Mouse (Mus musculus): ENCODE measurements around the gene Coa3. TPM values are rescaled to one million over a fixed set of nuclear protein-coding genes. Genes with fewer than 3 reads are reported as not detected.
A peak's percentile ranks its signal among the peaks of the same experiment; 100 is the strongest.

Gene Coa3
- polyA plus RNA-seq, 1 experiment from 2014 or later, result 193 TPM

- Histone ChIP-seq H3K9me3 (replicated peaks; ENCODE audit: control insufficient read depth, low read length) (no peaks in the 10 kb centered on the region), H3K4me2 (ENCODE audit: low read depth, low read length) (peak overlapping the region; percentile 7), H3K27ac (replicated peaks; ENCODE audit: low read depth, low read length) (no peak overlapping the region), H3K4me3 (ENCODE audit: low read depth, low read length) (0 out of 2 replicates have a peak overlapping the region, but pooled peaks have one; percentile 67), H3K27me3 (ENCODE audit: control insufficient read depth, insufficient read depth, low read length) (no peaks in the 10 kb centered on the region), H3K4me1 (ENCODE audit: control insufficient read depth, insufficient read depth, low read length) (peaks cover 4% of the 10 kb centered on the region; the same call in 1 of the 2 replicates), H3K36me3 (replicated peaks; ENCODE audit: control insufficient read depth, insufficient read depth, low read depth, low read length) (no peaks in the 10 kb centered on the region), H3K9ac (replicated peaks; ENCODE audit: low read length) (no peak overlapping the region)
- WGBS, result 61% methylated on average over 14 of the region's 14 CpGs
- no peak for DNase-seq (ENCODE audit: low spot score)
- 0 out of 2 replicates have a peak, but pooled peaks have one; percentile 10 for ATAC-seq (replicated peaks; ENCODE audit: insufficient number of reproducible peaks, low FRiP score, low TSS enrichment, low read depth)
These were observed 267 bp upstream of the Coa3 start for GRCm38 (mm10) chr11:101279193-101279569.

DNA sequence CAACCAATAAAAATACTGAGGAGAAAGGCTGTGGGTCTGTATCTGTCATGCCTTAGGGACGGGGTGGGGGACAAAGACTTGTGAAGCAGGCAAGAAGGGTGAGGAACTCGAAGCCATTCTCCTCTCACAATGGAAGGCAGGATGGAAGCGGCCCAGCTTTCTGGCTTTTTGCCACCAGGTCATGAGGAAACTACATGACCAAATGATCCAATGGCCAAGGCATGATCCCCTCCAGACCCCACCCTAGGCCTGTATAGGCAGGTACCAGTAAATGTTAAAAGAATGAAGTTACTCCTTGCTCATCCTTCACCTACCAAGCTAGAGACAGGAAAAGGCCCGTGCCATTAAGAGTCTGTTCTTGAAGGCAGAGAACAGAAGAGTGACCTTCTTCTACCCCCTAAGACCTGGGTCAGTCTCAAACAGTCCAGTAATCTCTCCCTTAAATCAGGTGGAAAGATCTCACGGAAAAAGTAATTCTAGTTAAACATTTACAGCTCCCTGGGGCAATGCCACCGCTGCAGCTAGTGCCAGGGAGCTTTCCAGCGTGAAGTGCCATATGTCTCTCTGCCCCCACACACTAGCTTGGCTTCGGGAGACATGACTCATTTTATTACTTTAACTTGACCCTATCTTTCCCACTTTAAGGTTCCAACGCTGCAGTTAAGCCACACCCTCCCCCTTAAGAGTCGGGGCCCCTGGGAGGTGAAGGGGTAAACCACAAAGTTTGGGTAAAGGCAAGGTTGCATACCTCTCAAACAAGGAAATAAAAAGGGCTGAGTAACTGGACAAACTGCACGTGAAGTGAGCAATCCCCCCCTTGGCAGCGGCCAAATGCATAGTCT lies 1.3 kb downstream of the Coa3 start:
- Histone ChIP-seq H3K27me3 (ENCODE audit: control insufficient read depth, insufficient read depth, low read length) (no peaks in the 10 kb centered on the region), H3K9me3 (replicated peaks; ENCODE audit: control insufficient read depth, low read length) (no peaks in the 10 kb centered on the region), H3K27ac (replicated peaks; ENCODE audit: low read depth, low read length) (no peak overlapping the region), H3K4me2 (ENCODE audit: low read depth, low read length) (peak overlapping the region; percentile 82), H3K36me3 (replicated peaks; ENCODE audit: control insufficient read depth, insufficient read depth, low read depth, low read length) (no peaks in the 10 kb centered on the region), H3K4me3 (ENCODE audit: low read depth, low read length) (peak overlapping the region; percentile 67), H3K9ac (replicated peaks; ENCODE audit: low read length) (peak overlapping the region; percentile 69), H3K4me1 (ENCODE audit: control insufficient read depth, insufficient read depth, low read length) (peaks cover 4% of the 10 kb centered on the region; the same call in 1 of the 2 replicates)
- 78% methylated on average over 12 of the region's 12 CpGs for WGBS
- no peak for DNase-seq (ENCODE audit: low spot score)
- no peak for ATAC-seq (replicated peaks; ENCODE audit: insufficient number of reproducible peaks, low FRiP score, low TSS enrichment, low read depth)

DNA sequence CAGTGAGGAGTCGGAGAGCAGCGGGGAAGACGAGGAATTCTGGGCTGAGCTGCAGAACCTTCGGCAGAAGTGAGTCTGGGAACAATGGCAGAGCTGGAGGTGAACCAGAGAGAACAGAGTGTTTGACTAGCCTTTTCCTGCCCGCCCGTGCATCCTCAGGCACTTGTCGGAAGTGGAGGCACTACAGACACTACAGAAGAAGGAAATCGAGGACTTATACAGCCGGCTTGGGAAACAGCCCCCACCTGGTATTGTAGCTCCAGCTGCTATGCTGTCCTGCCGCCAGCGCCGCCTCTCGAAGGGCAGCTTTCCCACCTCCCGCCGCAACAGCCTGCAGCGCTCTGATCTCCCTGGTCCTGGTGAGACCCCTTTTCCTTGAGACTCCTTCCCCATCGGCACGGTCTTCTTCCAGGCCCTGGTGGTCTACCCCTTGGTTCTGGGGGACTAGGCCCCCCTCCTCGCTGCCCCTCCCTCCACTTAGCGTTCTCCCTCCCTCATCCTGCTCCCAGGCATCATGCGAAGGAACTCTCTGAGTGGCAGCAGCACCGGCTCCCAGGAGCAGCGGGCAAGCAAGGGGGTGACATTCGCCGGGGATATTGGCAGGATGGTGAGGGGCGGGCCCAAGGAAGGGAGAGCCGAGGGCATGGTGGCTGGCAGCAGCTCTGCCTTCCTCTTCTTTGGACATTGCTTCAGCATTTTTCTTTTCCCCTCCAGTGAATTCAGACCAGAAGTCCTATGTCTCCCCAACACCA lies 2.4 kb downstream of the Coa3 start:
- DNase-seq (ENCODE audit: low spot score), result no peak
- H3K27ac ChIP-seq (replicated peaks; ENCODE audit: low read depth, low read length), result no peak overlapping the region
- no peaks in the 10 kb centered on the region for H3K9me3 ChIP-seq (replicated peaks; ENCODE audit: control insufficient read depth, low read length)
- WGBS, result 40% methylated on average over 27 of the region's 27 CpGs
- H3K36me3 ChIP-seq (replicated peaks; ENCODE audit: control insufficient read depth, insufficient read depth, low read depth, low read length), result no peaks in the 10 kb centered on the region
- no peak overlapping the region for H3K4me3 ChIP-seq (ENCODE audit: low read depth, low read length)
- no peak overlapping the region; the same call in 1 of the 2 replicates for H3K4me2 ChIP-seq (ENCODE audit: low read depth, low read length)
- H3K27me3 ChIP-seq (ENCODE audit: control insufficient read depth, insufficient read depth, low read length), result no peaks in the 10 kb centered on the region
- H3K9ac ChIP-seq (replicated peaks; ENCODE audit: low read length), result peak overlapping the region; percentile 22
- H3K4me1 ChIP-seq (ENCODE audit: control insufficient read depth, insufficient read depth, low read length), result peaks cover 4% of the 10 kb centered on the region; the same call in 1 of the 2 replicates
- ATAC-seq (replicated peaks; ENCODE audit: insufficient number of reproducible peaks, low FRiP score, low TSS enrichment, low read depth), result no peak

GRCm38 (mm10) chr11:101275309-101275708 lies 3.6 kb downstream of the Coa3 start:
- Histone ChIP-seq H3K4me1 (ENCODE audit: control insufficient read depth, insufficient read depth, low read length) (peaks cover 4% of the 10 kb centered on the region; the same call in 1 of the 2 replicates), H3K27ac (replicated peaks; ENCODE audit: low read depth, low read length) (no peak overlapping the region), H3K27me3 (ENCODE audit: control insufficient read depth, insufficient read depth, low read length) (no peaks in the 10 kb centered on the region), H3K9ac (replicated peaks; ENCODE audit: low read length) (no peak overlapping the region), H3K4me2 (ENCODE audit: low read depth, low read length) (no peak overlapping the region), H3K9me3 (replicated peaks; ENCODE audit: control insufficient read depth, low read length) (no peaks in the 10 kb centered on the region), H3K36me3 (replicated peaks; ENCODE audit: control insufficient read depth, insufficient read depth, low read depth, low read length) (no peaks in the 10 kb centered on the region), H3K4me3 (ENCODE audit: low read depth, low read length) (no peak overlapping the region)
- whole genome bisulfite sequencing, result 78% methylated on average over 4 of the region's 4 CpGs
- ATAC-seq (replicated peaks; ENCODE audit: insufficient number of reproducible peaks, low FRiP score, low TSS enrichment, low read depth) (no peak), DNase-seq (ENCODE audit: low spot score) (no peak)

DNA sequence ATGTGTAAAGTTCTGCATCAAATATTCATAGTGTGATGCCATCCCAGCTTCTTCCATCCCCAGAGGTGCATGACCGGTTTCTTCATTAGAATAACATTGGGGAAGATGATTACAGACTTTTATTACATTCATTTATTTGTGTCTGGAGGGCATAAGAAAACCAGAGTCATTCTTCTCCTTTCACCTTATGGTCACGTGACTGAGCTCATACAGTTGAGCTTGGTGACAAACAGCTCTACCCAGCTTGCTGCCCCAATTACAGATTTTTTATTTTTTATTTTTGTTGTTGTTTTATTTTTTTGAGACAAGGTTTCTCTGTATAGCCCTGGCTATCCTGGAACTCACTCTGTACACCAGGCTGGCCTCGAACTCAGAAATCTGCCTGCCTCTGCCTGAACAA lies 6.5 kb downstream of the Coa3 start:
- DNase-seq (ENCODE audit: low spot score), result no peak
- Histone ChIP-seq H3K36me3 (replicated peaks; ENCODE audit: control insufficient read depth, insufficient read depth, low read depth, low read length) (no peaks in the 10 kb centered on the region), H3K4me3 (ENCODE audit: low read depth, low read length) (no peak overlapping the region), H3K9me3 (replicated peaks; ENCODE audit: control insufficient read depth, low read length) (no peaks in the 10 kb centered on the region), H3K4me2 (ENCODE audit: low read depth, low read length) (no peak overlapping the region), H3K27ac (replicated peaks; ENCODE audit: low read depth, low read length) (no peak overlapping the region), H3K9ac (replicated peaks; ENCODE audit: low read length) (no peak overlapping the region), H3K27me3 (ENCODE audit: control insufficient read depth, insufficient read depth, low read length) (no peaks in the 10 kb centered on the region), H3K4me1 (ENCODE audit: control insufficient read depth, insufficient read depth, low read length) (peaks cover 4% of the 10 kb centered on the region; the same call in 1 of the 2 replicates)
- no peak for ATAC-seq (replicated peaks; ENCODE audit: insufficient number of reproducible peaks, low FRiP score, low TSS enrichment, low read depth)
- 80% methylated on average over 3 of the region's 3 CpGs for WGBS

GRCm38 (mm10) chr11:101269577-101270116 lies 9.3 kb downstream of the Coa3 start:
- H3K4me1 ChIP-seq (ENCODE audit: control insufficient read depth, insufficient read depth, low read length), result peaks cover 5% of the 10 kb centered on the region
- 27% methylated on average over 10 of the region's 10 CpGs for WGBS
- no peak overlapping the region for H3K9ac ChIP-seq (replicated peaks; ENCODE audit: low read length)
- no peaks in the 10 kb centered on the region for H3K9me3 ChIP-seq (replicated peaks; ENCODE audit: control insufficient read depth, low read length)
- DNase-seq (ENCODE audit: low spot score) (peak; percentile 43), ATAC-seq (replicated peaks; ENCODE audit: insufficient number of reproducible peaks, low FRiP score, low TSS enrichment, low read depth) (no peak)
- H3K4me3 ChIP-seq (ENCODE audit: low read depth, low read length), result no peak overlapping the region
- H3K27me3 ChIP-seq (ENCODE audit: control insufficient read depth, insufficient read depth, low read length), result peaks cover 8% of the 10 kb centered on the region
- no peaks in the 10 kb centered on the region for H3K36me3 ChIP-seq (replicated peaks; ENCODE audit: control insufficient read depth, insufficient read depth, low read depth, low read length)
- H3K27ac ChIP-seq (replicated peaks; ENCODE audit: low read depth, low read length), result no peak overlapping the region
- H3K4me2 ChIP-seq (ENCODE audit: low read depth, low read length), result no peak overlapping the region

DNA sequence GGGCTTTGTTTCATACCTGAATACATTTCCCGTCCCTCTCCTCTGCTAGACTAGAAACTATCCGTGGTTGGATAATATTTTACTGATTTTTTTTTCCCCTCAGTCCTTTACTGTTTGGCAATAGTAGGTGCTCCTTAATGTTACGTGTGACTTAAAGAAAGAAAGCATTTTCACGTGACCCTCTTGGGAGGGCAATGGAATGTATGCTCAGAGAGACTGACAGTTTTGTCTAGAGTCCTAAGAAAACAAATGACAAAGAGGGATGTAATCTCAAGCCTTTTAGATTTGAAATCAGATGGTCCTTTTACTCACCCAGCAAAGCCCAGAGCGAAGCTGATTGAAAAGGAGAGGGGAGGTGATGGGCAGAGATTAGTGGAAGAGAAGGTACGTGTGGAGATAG lies 13.0 kb downstream of the Coa3 start:
- Histone ChIP-seq H3K4me3 (ENCODE audit: low read depth, low read length) (no peak overlapping the region), H3K4me2 (ENCODE audit: low read depth, low read length) (no peak overlapping the region)

More for the DNA sequence above, 13.0 kb downstream of the Coa3 start:
- DNase-seq (ENCODE audit: low spot score) (no peak), ATAC-seq (replicated peaks; ENCODE audit: insufficient number of reproducible peaks, low FRiP score, low TSS enrichment, low read depth) (no peak)
- no peak overlapping the region for H3K9ac ChIP-seq (replicated peaks; ENCODE audit: low read length)
- no peak overlapping the region for H3K27ac ChIP-seq (replicated peaks; ENCODE audit: low read depth, low read length)
- no peaks in the 10 kb centered on the region for H3K9me3 ChIP-seq (replicated peaks; ENCODE audit: control insufficient read depth, low read length)
- peaks cover 33% of the 10 kb centered on the region for H3K27me3 ChIP-seq (ENCODE audit: control insufficient read depth, insufficient read depth, low read length)
- H3K4me1 ChIP-seq (ENCODE audit: control insufficient read depth, insufficient read depth, low read length), result peaks cover 15% of the 10 kb centered on the region
- WGBS, result 18% methylated on average over 6 of the region's 6 CpGs
- no peaks in the 10 kb centered on the region for H3K36me3 ChIP-seq (replicated peaks; ENCODE audit: control insufficient read depth, insufficient read depth, low read depth, low read length)
